Mouse (Mus musculus) embryonic facial prominence, embryonic 12.5 days (tissue): ENCODE results near the gene Hacd4. TPM values are rescaled to one million over a fixed set of nuclear protein-coding genes. Genes with fewer than 3 reads are reported as not detected.

Source experiments
- ATAC-seq: fragments of 200-750 bp; cut with Nextera tagmentation; 2 replicates; pipeline ENCODE4 v1.8.0; 2017; ENCODE audit not compliant: insufficient number of reproducible peaks, insufficient read depth, low FRiP score, low TSS enrichment
- H3K27ac ChIP-seq: fragments of 300-500 bp; sonication (generic); 2 replicates; pipeline ENCODE4 v1.5.1; 2016; ENCODE audit warnings: mild to moderate bottlenecking
- H3K27me3 ChIP-seq: fragments of 300-500 bp; sonication (generic); 2 replicates; pipeline ENCODE4 v1.6.1; 2016; ENCODE audit warnings: mild to moderate bottlenecking, moderate library complexity
- H3K36me3 ChIP-seq: fragments of 300-500 bp; sonication (generic); 2 replicates; pipeline ENCODE4 v1.6.1; 2016; ENCODE audit warnings: mild to moderate bottlenecking
- H3K4me1 ChIP-seq: fragments of 300-500 bp; sonication (generic); 2 replicates; pipeline ENCODE4 v1.6.1; 2016
- H3K4me2 ChIP-seq: fragments of 300-500 bp; sonication (generic); replicated peaks from 2 replicates; pipeline ENCODE4 v1.6.1; 2016; ENCODE audit warnings: mild to moderate bottlenecking, moderate library complexity
- H3K4me3 ChIP-seq: fragments of 300-500 bp; sonication (generic); 2 replicates; pipeline ENCODE4 v1.5.1; 2016; ENCODE audit warnings: mild to moderate bottlenecking
- H3K9ac ChIP-seq: fragments of 300-500 bp; sonication (generic); 2 replicates; pipeline ENCODE4 v1.6.1; 2016; ENCODE audit warnings: mild to moderate bottlenecking, moderate library complexity
- H3K9me3 ChIP-seq: fragments of 300-500 bp; sonication (generic); 2 replicates; pipeline ENCODE4 v1.6.1; 2016; ENCODE audit warnings: mild to moderate bottlenecking, moderate library complexity
- WGBS: fragments of 180-500 bp; shearing (Covaris S2); methylation state at CpG from one replicate; pipeline ENCODE4 v1.1.7; 2016; 5-methylcytosine and 5-hydroxymethylcytosine counted together
- polyA plus RNA-seq: library from polyadenylated mRNA; unstranded; fragments of >200 nt; fragmentation: Nextera tagmentation; extraction: Ambion mirVana; gene quantifications from 2 replicates; pipeline ENCODE4 v1.2.1, GENCODE M21; 2016

Hacd4 gene
- 6.0 and 6.9 TPM in 2 replicates for polyA plus RNA-seq

DNA sequence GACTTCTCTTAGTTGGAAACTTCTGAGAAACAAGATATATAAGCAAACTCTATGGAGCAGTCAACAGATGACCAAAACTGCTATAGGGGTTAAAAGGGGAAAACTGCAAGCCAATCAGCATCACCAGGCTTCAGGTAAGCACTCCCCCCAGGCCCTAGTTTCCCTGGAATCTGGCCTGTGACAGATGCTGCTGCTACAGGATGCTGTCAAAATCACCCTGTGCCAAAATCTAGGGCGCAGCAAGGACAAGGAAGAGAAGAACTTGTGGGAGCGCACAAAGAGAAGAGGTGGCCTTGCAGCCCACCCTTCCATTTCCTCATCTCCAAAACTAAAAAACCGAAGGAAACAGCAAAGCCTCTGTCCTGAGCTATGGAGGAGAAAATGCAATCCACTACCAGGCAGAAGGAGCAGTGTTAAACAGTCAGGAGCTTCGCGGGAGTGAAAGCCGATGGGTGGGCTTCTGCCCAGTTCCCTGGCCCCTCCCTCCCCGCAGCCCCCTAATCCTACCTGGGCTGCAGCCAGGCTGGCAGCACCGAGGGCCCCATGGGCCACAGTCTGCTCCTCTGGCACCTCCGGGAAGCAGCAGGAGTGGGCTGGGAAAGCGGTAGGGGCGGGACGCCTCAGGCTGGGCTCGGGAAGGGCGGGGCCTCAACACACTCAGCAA, at the start of gene Hacd4:
TSS of gene Hacd4 (minus strand) at position 603 of the 664 bp plus-strand sequence.
- peak within 1 kb of the TSS; percentile 49; the same call in 1 of the 2 replicates for H3K9ac ChIP-seq
- H3K36me3 ChIP-seq, result no peaks in the 10 kb centered on the region
- no peaks in the 10 kb centered on the region for H3K9me3 ChIP-seq
- no peaks in the 10 kb centered on the region for H3K27me3 ChIP-seq
- 3% methylated on average over 13 of the region's 14 CpGs for WGBS
- ATAC-seq, result peak; percentile 75; the same call in 1 of the 2 replicates
- H3K4me3 ChIP-seq, result peak within 1 kb of the TSS; percentile 42
- H3K27ac ChIP-seq, result peak within 1 kb of the TSS; percentile 79
- H3K4me1 ChIP-seq, result peaks cover 11% of the 10 kb centered on the region
- peak within 1 kb of the TSS; percentile 66 for H3K4me2 ChIP-seq

DNA sequence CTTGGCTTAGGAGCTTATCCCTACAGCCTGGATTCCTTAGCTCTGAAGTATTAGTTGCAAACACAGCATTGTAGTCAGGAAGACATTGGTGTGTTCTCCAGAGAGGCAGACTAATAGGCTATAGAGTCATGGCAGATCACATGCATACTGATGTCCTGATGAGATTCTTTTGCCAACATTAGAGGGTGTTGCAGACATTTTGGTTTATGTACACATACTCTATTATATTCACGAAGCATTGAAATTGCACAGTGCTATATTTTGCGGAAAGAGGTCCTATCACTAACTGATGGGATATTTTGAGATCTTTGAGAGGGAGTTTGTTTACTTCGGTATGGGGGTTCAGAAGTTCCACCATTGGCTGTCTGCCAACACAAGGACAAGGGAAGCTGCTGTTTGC, 49.4 kb upstream of the Hacd4 start:
- WGBS, result 87% methylated on average over 3 of the region's 3 CpGs
- no peak for ATAC-seq

DNA sequence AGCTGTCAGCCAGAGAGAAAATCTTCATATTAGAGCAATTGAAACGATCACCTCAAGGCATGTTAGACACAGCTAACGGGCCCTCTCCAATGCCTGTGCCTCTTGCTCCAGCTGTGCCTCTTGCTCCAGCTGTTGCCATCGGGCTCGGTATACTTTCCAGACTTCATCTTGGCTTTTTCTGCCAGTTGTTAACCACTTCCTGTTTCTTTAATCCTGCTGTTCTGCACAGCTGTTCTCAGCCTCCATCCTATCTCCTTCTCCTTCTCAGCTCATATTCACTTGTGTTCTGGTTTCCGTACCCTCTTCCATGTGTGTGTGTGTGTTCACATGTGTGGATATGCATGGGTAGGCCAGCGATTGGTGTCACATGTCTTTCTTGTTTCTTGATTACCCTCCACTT, 41.4 kb upstream of the Hacd4 start:
- H3K9ac ChIP-seq, result no peak overlapping the region
- 48% methylated on average over 6 of the region's 6 CpGs for WGBS
- H3K27me3 ChIP-seq, result no peaks in the 10 kb centered on the region
- no peaks in the 10 kb centered on the region for H3K4me1 ChIP-seq
- no peaks in the 10 kb centered on the region for H3K36me3 ChIP-seq
- no peaks in the 10 kb centered on the region for H3K9me3 ChIP-seq
- ATAC-seq, result no peak
- H3K27ac ChIP-seq, result 0 out of 2 replicates have a peak overlapping the region, but pooled peaks have one; percentile 37
- H3K4me3 ChIP-seq, result no peak overlapping the region
- H3K4me2 ChIP-seq, result no peak overlapping the region

More for the DNA sequence above, 49.4 kb upstream of the Hacd4 start:
- Histone ChIP-seq H3K9me3 (no peaks in the 10 kb centered on the region), H3K27ac (no peak overlapping the region), H3K4me2 (no peak overlapping the region), H3K4me3 (no peak overlapping the region), H3K4me1 (no peaks in the 10 kb centered on the region), H3K9ac (no peak overlapping the region), H3K27me3 (no peaks in the 10 kb centered on the region), H3K36me3 (no peaks in the 10 kb centered on the region)

DNA sequence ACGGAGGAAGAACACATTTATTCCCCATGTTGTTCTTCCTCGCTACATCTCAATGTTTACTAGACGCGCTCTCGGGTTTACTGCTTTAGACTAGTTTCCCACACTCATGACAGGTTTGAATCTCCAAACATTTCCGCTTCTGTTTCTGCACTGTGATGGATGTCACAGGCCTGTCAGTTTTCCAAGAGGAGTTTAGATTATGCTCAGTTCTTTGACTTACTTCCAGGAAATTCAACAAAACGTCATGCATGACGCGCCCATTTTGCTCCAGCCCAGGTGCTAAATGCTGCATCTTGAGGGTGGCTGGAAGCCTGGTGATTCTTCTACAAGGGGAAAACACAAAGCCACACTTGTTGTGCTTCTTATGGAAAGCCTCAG, 40.1 kb upstream of the Hacd4 start:
- no peaks in the 10 kb centered on the region for H3K9me3 ChIP-seq
- H3K4me2 ChIP-seq, result no peak overlapping the region
- no peak overlapping the region for H3K27ac ChIP-seq
- no peak overlapping the region for H3K9ac ChIP-seq
- WGBS, result 81% methylated on average over 9 of the region's 9 CpGs
- H3K4me1 ChIP-seq, result no peaks in the 10 kb centered on the region
- ATAC-seq, result no peak
- H3K36me3 ChIP-seq, result no peaks in the 10 kb centered on the region
- no peak overlapping the region for H3K4me3 ChIP-seq
- H3K27me3 ChIP-seq, result no peaks in the 10 kb centered on the region

DNA sequence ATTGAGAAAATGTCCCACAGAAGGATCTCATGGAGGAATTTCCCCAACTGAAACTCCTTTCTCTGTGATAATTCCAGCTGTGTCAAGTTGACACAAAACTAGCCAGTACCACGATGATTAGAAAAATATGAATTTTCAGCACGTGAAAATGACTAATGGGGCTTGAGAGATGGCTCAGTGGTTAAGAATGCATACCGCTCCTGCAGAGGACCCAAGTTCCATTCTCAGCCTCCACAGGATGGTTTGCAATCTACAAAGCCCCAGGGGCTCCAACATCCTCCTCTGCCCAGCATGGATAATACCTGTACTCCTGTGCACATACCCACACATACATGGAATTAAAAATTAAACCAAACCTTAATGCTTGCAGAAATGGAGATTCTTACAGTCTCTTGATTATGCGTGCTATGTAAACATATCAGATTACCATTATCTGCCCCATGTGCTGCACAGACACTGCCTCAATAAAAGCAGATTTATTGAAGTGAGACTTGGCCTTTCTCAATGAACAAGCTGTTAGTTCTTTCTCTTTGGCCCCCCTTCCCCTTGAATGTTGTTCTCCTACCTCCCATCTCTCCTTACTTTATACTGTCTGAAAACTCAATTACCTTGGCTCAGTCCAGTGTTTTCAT, 39.6 kb upstream of the Hacd4 start:
- no peak for ATAC-seq
- H3K4me1 ChIP-seq, result no peaks in the 10 kb centered on the region
- no peak overlapping the region for H3K27ac ChIP-seq
- H3K4me3 ChIP-seq, result no peak overlapping the region
- WGBS, result 69% methylated on average over 4 of the region's 4 CpGs
- no peaks in the 10 kb centered on the region for H3K9me3 ChIP-seq
- no peaks in the 10 kb centered on the region for H3K27me3 ChIP-seq
- H3K9ac ChIP-seq, result no peak overlapping the region
- H3K36me3 ChIP-seq, result no peaks in the 10 kb centered on the region
- H3K4me2 ChIP-seq, result no peak overlapping the region

DNA sequence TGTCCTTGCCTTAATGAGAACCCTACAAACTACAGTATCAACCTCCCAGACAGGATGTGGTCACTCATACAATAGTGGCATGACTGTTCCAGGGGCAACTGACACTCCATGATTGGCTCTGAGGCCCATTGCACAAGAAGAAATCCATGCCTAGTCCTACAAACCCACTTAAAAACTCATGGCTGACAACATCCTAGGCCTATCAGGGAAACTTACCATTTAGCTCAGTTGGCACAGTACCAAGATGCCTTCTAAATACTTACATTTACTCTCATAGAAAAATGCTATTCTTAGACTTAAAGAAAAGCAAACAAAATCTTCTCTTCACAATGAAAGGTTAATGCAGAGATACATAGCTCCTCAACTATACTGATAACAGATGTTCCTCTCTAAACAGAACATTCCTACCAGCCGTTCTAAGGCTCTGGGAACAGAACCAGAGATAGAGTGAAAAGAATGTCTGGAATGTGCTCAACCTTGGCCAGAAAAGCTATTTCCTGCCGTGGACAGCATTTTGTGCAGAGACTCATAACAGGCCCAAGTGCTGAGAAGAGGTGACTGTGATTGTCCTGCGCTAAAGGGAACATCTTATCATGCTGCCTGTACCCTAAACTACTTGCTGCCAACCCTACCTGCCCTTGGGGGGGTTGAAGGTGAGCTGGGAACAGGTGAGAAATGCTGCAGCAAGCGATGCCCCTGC, 37.9 kb upstream of the Hacd4 start:
- WGBS, result 46% methylated on average over 4 of the region's 4 CpGs
- H3K4me1 ChIP-seq, result no peaks in the 10 kb centered on the region
- H3K27ac ChIP-seq, result peak overlapping the region; percentile 32; the same call in 1 of the 2 replicates
- no peaks in the 10 kb centered on the region for H3K9me3 ChIP-seq
- H3K9ac ChIP-seq, result no peak overlapping the region
- ATAC-seq, result no peak
- no peaks in the 10 kb centered on the region for H3K27me3 ChIP-seq
- H3K4me3 ChIP-seq, result no peak overlapping the region
- H3K4me2 ChIP-seq, result no peak overlapping the region
- H3K36me3 ChIP-seq, result no peaks in the 10 kb centered on the region

DNA sequence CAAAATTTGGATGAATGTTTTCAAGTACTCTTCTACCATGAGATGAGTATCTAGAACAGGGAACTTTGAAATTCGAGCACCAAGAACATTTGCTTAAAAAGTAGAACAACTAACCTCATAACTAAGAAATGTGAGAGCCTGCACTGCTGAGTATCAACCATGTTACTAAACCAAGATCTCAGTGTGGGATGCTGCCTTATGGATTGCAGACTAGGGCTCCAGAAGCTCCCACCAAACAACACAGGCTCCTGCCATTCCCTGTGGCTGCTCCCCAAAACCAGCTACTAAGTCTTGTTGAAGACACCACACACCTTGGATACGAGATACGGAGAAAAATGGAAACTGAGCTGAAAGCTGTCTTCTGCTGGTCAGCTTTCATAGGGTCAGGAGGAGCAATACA, 37.4 kb upstream of the Hacd4 start:
- Histone ChIP-seq H3K27me3 (no peaks in the 10 kb centered on the region), H3K36me3 (no peaks in the 10 kb centered on the region), H3K4me2 (no peak overlapping the region), H3K4me1 (no peaks in the 10 kb centered on the region), H3K9me3 (no peaks in the 10 kb centered on the region), H3K9ac (no peak overlapping the region), H3K4me3 (no peak overlapping the region), H3K27ac (peak overlapping the region; percentile 32; the same call in 1 of the 2 replicates)
- 95% methylated on average over 3 of the region's 3 CpGs for WGBS
- no peak for ATAC-seq

DNA sequence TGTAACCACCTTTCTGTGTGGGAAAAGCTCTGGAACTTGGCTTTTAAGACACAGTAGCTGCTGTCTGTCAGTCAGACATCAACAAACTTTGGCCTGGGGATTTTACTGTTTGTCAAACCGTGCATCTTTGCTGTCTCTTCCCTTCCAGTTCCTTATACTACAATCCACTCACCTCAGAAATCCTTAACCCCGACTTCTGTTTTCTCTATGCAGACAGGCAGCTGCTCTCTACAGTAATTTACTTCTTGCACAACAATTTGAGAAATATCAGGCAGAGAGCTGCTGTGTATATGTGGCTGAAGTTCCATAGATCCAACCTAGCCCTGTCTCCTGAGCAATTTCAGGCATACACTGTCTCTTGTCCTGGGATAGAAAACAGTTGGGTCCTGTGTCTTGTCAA, 32.8 kb upstream of the Hacd4 start:
- H3K9ac ChIP-seq, result no peak overlapping the region
- no peaks in the 10 kb centered on the region for H3K4me1 ChIP-seq
- no peaks in the 10 kb centered on the region for H3K27me3 ChIP-seq
- no peak overlapping the region for H3K4me2 ChIP-seq
- H3K4me3 ChIP-seq, result no peak overlapping the region
- WGBS, result 75% methylated on average over 2 of the region's 2 CpGs
- no peaks in the 10 kb centered on the region for H3K9me3 ChIP-seq
- H3K36me3 ChIP-seq, result no peaks in the 10 kb centered on the region
- ATAC-seq, result no peak
- no peak overlapping the region for H3K27ac ChIP-seq

DNA sequence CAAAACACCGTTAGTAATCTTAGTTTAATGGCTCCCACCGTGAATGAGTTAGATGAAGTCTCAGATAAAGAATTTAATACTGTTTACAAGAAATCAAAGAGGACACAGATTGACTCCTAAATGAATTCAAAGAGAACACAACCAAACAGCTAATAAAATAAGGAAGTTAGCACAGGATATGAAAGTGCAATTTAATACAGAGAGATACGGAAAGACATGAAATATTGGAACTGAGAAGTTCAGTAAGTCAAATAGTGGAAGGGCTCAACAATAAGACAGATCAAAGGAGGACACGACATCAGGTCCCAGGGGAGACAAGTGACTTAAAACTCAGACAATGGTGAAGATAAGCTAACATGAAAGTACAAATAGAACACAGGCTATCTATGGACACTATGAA, 25.8 kb upstream of the Hacd4 start:
- Histone ChIP-seq H3K9ac (no peak overlapping the region), H3K27ac (no peak overlapping the region), H3K4me3 (no peak overlapping the region), H3K27me3 (no peaks in the 10 kb centered on the region), H3K36me3 (no peaks in the 10 kb centered on the region), H3K4me1 (peaks cover 9% of the 10 kb centered on the region; the same call in 1 of the 2 replicates), H3K9me3 (no peaks in the 10 kb centered on the region), H3K4me2 (no peak overlapping the region)
- ATAC-seq, result no peak
- WGBS, result 75% methylated on average over 4 of the region's 4 CpGs

DNA sequence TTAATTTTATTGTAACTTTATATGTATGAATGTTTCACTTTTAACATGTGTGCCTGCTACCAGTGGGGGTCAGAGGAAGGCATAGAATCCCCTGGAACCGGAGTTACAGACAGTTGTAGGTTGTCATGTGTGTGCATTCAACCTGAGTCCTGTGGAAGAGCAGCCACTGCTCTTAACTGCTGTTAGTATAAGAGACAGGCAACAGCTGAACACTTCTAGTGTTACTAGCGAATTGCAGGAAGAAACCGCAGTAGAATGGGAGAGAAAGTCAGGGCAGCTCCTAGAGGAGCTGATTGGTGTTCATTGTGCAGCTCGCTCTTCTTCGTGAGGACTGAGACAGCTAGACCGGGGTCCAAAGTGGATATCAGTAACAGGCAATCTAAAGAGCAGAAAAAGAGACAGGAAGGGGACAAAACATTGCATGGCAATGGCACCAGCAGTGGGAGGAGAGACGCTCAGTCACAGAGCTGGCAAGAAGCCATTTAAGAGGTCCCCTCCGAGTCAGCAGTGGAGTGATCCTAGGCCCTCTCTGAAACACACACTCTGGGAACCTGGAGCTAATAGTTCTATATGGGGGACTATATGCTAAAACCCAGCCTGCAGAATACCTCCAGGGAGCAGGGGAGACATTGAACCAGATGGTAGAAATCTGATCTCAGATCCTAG, 24.4 kb upstream of the Hacd4 start:
- Histone ChIP-seq H3K9ac (no peak overlapping the region), H3K27ac (no peak overlapping the region), H3K4me3 (no peak overlapping the region), H3K36me3 (no peaks in the 10 kb centered on the region), H3K4me2 (no peak overlapping the region), H3K27me3 (no peaks in the 10 kb centered on the region), H3K9me3 (no peaks in the 10 kb centered on the region), H3K4me1 (peaks cover 9% of the 10 kb centered on the region; the same call in 1 of the 2 replicates)
- peak; percentile 35; the same call in 1 of the 2 replicates for ATAC-seq
- 50% methylated on average over 8 of the region's 8 CpGs for WGBS

DNA sequence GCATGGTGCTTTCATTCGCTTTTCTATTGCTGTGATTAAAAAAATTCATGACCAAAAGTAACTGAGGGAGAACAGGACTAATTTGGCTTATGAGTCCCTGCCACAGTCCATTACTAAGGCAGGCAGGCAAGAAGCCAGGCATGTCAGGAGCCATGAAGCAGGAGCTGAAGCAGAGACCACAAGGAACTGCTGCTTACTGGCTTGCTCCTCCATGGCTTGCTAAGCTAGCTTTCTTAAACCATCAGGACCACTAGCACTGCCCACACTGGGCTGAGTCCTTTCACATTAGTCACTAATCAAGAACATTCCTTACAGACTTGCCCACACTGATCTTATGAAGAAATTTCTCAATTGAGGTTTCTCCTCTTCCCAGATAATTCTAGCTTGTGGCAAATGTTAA, 23.8 kb upstream of the Hacd4 start:
- Histone ChIP-seq H3K36me3 (no peaks in the 10 kb centered on the region), H3K9me3 (no peaks in the 10 kb centered on the region), H3K4me2 (no peak overlapping the region), H3K4me3 (no peak overlapping the region), H3K9ac (no peak overlapping the region), H3K4me1 (peaks cover 9% of the 10 kb centered on the region; the same call in 1 of the 2 replicates), H3K27me3 (no peaks in the 10 kb centered on the region), H3K27ac (no peak overlapping the region)
- WGBS, result 85% methylated on average over 1 of the region's 1 CpGs
- ATAC-seq, result no peak
